Mouse (Mus musculus) kidney, embryonic 15.5 days (tissue): ENCODE measurements around the gene Cnn1. TPM values are rescaled to one million over a fixed set of nuclear protein-coding genes. Genes with fewer than 3 reads are reported as not detected.

ENCODE experiments used
- ATAC-seq: fragments of 200-750 bp; cut with Nextera tagmentation; replicated peaks from 2 replicates; pipeline ENCODE4 v1.8.0; 2017; ENCODE audit warnings: moderate TSS enrichment; ENCODE audit not compliant: low FRiP score
- H3K27ac ChIP-seq: fragments of 300-500 bp; sonication (generic); 2 replicates; pipeline ENCODE4 v1.5.1; 2015; ENCODE audit warnings: mild to moderate bottlenecking, inconsistent platforms
- H3K27me3 ChIP-seq: fragments of 300-500 bp; sonication (generic); 2 replicates; pipeline ENCODE4 v1.6.1; 2015; ENCODE audit warnings: inconsistent platforms
- H3K36me3 ChIP-seq: fragments of 300-500 bp; sonication (generic); 2 replicates; pipeline ENCODE4 v1.6.1; 2015; ENCODE audit warnings: inconsistent platforms
- H3K4me1 ChIP-seq: fragments of 300-500 bp; sonication (generic); 2 replicates; pipeline ENCODE4 v1.6.1; 2015; ENCODE audit warnings: inconsistent platforms
- H3K4me2 ChIP-seq: fragments of 300-500 bp; sonication (generic); 2 replicates; pipeline ENCODE4 v1.6.1; 2015; ENCODE audit warnings: moderate library complexity, mild to moderate bottlenecking, inconsistent platforms
- H3K4me3 ChIP-seq: fragments of 300-500 bp; sonication (generic); replicated peaks from 2 replicates; pipeline ENCODE4 v1.5.1; 2015; ENCODE audit warnings: mild to moderate bottlenecking, inconsistent platforms
- H3K9ac ChIP-seq: fragments of 300-500 bp; sonication (generic); 2 replicates; pipeline ENCODE4 v1.6.1; 2015; ENCODE audit warnings: mild to moderate bottlenecking, inconsistent platforms
- H3K9me3 ChIP-seq: fragments of 300-500 bp; sonication (generic); replicated peaks from 2 replicates; pipeline ENCODE4 v1.6.1; 2016; ENCODE audit warnings: inconsistent platforms
- WGBS: fragments of 180-500 bp; shearing (Covaris S2); methylation state at CpG from one replicate; pipeline ENCODE4 v1.1.7; 2015; ENCODE audit warnings: mixed read lengths; 5-methylcytosine and 5-hydroxymethylcytosine counted together
- polyA plus RNA-seq: library from polyadenylated mRNA; unstranded; fragments of >200 nt; fragmentation: Nextera tagmentation; extraction: Ambion mirVana; gene quantifications from 2 replicates; pipeline ENCODE4 v1.2.1, GENCODE M21; 2015

Cnn1 gene
- polyA plus RNA-seq, 1 experiment from 2014 or later: 40.8 TPM

DNA sequence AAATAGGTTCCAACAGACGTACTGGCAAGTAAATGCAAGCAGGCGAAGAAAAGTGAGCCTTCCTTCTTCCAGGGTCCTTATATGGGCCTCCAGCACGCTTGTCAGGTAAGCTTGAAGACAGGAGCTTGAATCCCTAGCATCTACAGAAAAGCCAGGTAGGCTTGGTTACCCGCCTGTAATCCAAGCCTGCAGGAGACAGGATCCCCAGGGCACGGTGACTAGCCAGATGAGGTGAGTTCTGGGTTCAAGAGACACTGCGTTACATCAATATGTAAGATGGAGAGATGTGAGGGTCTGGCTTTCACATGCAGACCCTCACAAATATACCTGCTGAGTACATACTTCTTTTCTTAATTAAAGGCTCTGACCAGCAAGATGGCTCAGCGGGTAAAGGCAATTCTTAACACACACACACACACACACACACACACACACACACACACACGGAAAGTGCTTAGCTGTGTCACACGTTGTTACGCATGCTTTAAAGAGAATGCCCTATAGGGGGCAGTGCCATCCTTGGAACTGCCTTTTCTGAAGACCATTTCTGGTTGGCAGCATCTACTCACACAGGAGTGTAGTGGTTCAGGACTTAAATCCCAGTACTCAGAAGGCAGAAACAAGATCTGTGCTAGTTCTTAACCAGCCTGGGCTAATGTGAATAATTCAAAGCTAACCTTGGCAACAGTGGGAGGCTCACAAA is 18.9 kb downstream of the Cnn1 start:
- WGBS: 43% methylated on average over 10 of the region's 10 CpGs
- 0 out of 2 replicates have a peak overlapping the region, but pooled peaks have one; percentile 84 for H3K9ac ChIP-seq
- no peak for ATAC-seq
- H3K4me2 ChIP-seq: peak overlapping the region; percentile 70
- H3K9me3 ChIP-seq: no peaks in the 10 kb centered on the region
- peak overlapping the region; percentile 82 for H3K4me3 ChIP-seq
- no peaks in the 10 kb centered on the region for H3K27me3 ChIP-seq
- peaks cover 11% of the 10 kb centered on the region for H3K36me3 ChIP-seq
- no peak overlapping the region for H3K27ac ChIP-seq
- peaks cover 16% of the 10 kb centered on the region for H3K4me1 ChIP-seq

DNA sequence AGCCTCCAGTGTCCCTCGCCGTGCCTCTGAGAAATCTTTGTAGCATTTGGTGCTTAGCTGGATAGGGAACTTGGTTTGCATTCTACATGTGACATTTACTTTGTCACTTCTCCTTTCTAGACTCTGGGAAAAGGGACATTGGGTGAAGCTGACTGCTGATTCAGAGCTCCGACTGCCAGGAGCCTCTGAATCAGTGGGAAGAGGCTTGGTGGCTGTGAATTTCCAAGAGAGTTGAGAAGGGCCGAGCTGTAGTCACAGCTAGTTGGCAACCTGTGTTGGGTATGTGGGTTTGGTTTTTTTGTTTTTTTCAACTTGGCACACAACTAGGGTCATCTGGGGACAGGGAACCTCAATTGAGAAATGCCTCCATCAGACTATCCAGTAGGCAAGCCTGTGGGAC is 20.5 kb downstream of the Cnn1 start:
- no peaks in the 10 kb centered on the region for H3K27me3 ChIP-seq
- H3K9me3 ChIP-seq: no peaks in the 10 kb centered on the region
- peaks cover 16% of the 10 kb centered on the region for H3K4me1 ChIP-seq
- no peak overlapping the region for H3K27ac ChIP-seq
- H3K36me3 ChIP-seq: no peaks in the 10 kb centered on the region
- WGBS: 88% methylated on average over 4 of the region's 4 CpGs
- no peak overlapping the region for H3K9ac ChIP-seq
- no peak for ATAC-seq
- H3K4me2 ChIP-seq: no peak overlapping the region
- H3K4me3 ChIP-seq: no peak overlapping the region

DNA sequence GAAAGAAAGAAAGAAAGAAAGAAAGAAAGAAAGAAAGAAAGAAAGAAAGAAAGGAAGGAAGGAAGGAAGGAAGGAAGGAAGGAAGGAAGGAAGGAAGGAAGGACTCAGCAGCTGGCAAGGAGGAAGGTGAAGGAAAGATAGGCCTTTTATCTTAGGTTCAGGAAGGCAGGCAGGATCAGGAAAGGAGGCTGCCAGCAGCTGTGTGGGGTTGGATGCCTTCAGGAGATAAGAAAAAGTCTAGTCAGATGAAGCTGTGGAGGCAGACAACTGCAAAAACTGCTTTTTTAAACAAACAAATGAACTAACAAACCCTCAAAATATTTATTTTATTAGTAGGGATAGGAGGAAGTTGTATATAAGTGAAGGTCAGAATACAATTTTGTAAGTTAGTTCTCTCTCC is 22.5 kb downstream of the Cnn1 start:
- H3K4me3 ChIP-seq: no peak overlapping the region
- ATAC-seq: no peak
- H3K4me1 ChIP-seq: peaks cover 6% of the 10 kb centered on the region
- H3K9ac ChIP-seq: no peak overlapping the region
- H3K9me3 ChIP-seq: no peaks in the 10 kb centered on the region
- H3K36me3 ChIP-seq: no peaks in the 10 kb centered on the region
- no peak overlapping the region for H3K27ac ChIP-seq
- no peak overlapping the region for H3K4me2 ChIP-seq
- H3K27me3 ChIP-seq: no peaks in the 10 kb centered on the region

DNA sequence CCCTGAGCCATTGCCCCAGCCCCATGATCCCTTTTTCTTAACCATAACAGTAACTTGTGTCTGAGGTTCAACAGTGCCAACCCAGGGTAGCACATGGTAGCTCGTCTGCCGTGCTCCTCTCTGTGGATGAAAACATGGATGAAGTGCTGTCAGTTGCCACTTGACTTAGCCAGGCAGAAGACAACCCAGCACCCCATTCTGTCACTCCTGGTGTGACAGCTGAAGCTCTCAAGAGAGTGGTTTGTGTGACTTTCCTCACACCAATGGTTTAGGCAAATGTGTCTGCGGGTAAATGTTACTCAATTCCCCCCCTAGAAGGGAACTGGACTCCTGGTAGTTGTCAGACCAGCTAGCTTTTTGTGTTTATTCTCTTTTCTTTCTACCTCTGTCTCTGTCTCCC is 23.0 kb downstream of the Cnn1 start:
- ATAC-seq: no peak
- no peaks in the 10 kb centered on the region for H3K36me3 ChIP-seq
- no peaks in the 10 kb centered on the region for H3K9me3 ChIP-seq
- no peak overlapping the region for H3K27ac ChIP-seq
- no peak overlapping the region for H3K9ac ChIP-seq
- H3K4me1 ChIP-seq: peaks cover 6% of the 10 kb centered on the region
- H3K4me3 ChIP-seq: no peak overlapping the region
- H3K27me3 ChIP-seq: no peaks in the 10 kb centered on the region
- WGBS: 79% methylated on average over 3 of the region's 3 CpGs
- H3K4me2 ChIP-seq: no peak overlapping the region

DNA sequence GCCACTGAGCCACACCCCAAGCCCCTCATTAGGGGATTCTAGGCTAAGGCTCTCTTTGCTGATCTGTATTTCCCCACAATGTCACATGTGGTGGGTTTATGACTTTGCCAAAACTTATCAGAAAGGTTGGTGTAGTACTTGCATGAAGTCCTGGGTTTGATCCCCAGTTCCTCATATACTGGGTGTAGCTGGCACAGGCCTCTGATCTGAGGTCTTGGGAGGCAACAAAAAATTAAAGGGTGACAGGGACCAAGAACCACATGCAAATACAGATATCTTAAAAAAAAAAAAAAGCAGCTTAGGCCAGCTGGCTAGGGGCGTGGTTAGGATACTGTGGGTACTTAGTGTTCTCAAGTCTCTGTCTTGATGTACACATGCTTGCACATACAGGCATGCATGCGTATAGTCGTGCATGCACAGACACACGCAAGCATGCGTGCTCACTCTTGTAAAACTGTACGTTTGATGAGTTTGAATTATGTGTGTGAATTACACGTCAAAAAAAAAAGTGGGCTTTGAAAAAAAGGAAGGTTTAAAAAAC is 24.1 kb downstream of the Cnn1 start:
- Histone ChIP-seq H3K9ac (no peak overlapping the region), H3K27ac (no peak overlapping the region), H3K36me3 (no peaks in the 10 kb centered on the region), H3K4me2 (no peak overlapping the region), H3K4me3 (no peak overlapping the region), H3K4me1 (no peaks in the 10 kb centered on the region), H3K27me3 (no peaks in the 10 kb centered on the region), H3K9me3 (no peaks in the 10 kb centered on the region)
- ATAC-seq: no peak
- WGBS: 84% methylated on average over 7 of the region's 7 CpGs

DNA sequence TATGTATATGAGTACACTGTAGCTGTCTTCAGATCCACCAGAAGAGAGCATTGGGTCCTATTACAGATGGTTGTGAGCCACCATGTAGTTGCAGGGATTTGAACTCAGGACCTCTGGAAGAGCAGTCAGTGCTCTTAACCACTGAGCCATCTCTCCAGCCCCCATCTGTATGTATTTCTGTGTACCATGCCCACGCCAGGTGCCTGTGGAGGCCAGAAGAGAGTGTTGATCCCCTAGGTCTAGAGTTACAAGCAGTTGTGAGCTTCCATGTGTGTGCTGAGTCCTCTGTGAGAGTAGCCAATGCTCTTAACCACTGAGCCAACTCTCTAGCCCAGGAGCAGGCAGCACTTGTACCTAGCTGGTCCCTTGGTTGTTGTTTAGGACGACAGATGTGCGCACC is 25.2 kb downstream of the Cnn1 start:
- Histone ChIP-seq H3K9me3 (no peaks in the 10 kb centered on the region), H3K4me1 (no peaks in the 10 kb centered on the region), H3K4me2 (no peak overlapping the region), H3K27me3 (no peaks in the 10 kb centered on the region), H3K36me3 (no peaks in the 10 kb centered on the region), H3K4me3 (no peak overlapping the region), H3K9ac (no peak overlapping the region), H3K27ac (no peak overlapping the region)
- WGBS: 87% methylated on average over 3 of the region's 3 CpGs
- ATAC-seq: no peak

DNA sequence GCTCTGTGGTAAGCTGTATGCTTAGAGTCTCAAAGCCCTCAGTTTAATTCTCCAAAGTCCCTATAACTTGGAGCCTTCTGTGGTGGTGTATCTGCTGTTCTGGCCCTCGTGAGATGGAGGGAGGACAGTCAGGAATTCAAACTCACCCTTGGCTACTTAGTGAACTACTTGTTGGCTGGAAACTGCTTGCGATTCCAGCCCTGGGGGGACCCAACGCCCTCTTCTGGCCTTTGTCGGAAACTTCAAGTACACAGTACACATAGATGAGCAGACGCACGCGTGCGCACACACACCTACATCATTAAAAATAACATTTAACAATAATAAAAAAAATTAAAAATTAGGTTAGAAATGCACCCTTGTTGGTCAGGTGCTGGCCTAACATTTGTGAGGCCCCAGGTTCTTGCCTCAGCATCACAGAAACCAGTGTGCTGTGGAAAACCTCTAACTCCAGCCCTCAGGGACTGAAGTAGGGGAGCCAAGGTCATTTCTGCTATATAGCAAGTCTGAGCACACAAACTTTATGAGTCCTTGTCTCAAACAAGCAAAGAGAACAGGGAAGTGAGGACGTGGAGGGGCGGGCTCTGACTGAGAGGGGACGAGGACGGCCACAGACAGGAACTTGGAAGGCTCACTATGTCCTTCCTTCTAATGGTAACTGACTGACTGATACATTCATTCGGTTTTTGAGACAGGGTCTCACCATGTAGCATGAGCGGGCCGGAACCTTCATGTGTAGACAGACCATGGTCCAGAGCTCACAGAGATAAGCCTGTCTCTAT is 26.4 kb downstream of the Cnn1 start:
- H3K36me3 ChIP-seq: no peaks in the 10 kb centered on the region
- no peak overlapping the region for H3K9ac ChIP-seq
- no peak for ATAC-seq
- no peaks in the 10 kb centered on the region for H3K27me3 ChIP-seq
- WGBS: 90% methylated on average over 15 of the region's 15 CpGs
- no peak overlapping the region for H3K27ac ChIP-seq
- H3K4me3 ChIP-seq: no peak overlapping the region
- H3K4me2 ChIP-seq: no peak overlapping the region
- H3K9me3 ChIP-seq: no peaks in the 10 kb centered on the region
- no peaks in the 10 kb centered on the region for H3K4me1 ChIP-seq

DNA sequence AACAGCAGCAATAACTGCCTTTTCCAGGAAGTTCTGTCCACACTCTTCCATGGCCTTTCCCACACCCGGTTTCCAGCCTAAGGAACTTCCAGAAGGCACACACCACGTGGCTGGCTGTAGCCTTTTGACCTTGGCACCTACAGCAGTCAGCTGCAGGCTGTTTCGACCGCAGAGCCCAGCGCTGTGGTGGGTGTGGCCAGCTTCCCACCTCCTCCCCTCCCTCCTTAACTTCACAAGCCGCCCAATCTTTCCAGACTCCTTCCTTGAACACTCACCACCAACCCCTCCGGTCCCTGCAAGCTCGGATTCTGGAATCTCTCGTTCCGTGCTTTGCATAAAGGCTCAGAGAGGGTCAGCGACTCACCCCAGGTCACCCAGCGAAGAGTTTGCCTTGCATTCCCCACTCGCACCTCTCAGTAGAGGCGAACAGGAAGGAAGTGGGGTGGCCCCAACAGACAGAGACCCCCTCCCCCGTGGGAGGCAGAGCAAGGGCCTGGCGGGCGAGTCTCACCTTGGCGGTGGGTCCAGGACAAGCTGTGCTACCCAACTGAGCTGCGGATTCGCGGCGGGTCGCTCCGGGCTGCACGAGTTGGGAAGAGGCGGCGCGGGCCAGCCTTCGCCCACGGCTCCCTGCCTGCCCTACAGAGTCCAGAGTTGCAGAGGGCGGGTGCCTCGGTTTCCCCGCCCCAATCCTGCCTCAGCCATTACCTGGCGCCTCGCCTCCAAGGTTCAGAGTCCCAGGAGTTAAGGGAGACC is 32.4 kb downstream of the Cnn1 start:
- H3K27ac ChIP-seq: no peak overlapping the region
- H3K4me3 ChIP-seq: peak overlapping the region; percentile 40
- peaks cover 16% of the 10 kb centered on the region for H3K27me3 ChIP-seq
- peaks cover 14% of the 10 kb centered on the region for H3K4me1 ChIP-seq
- peak overlapping the region; percentile 68 for H3K4me2 ChIP-seq
- H3K36me3 ChIP-seq: no peaks in the 10 kb centered on the region
- no peaks in the 10 kb centered on the region for H3K9me3 ChIP-seq
- peak; percentile 61 for ATAC-seq
- peak overlapping the region; percentile 23 for H3K9ac ChIP-seq
- WGBS: 1% methylated on average over 33 of the region's 35 CpGs

DNA sequence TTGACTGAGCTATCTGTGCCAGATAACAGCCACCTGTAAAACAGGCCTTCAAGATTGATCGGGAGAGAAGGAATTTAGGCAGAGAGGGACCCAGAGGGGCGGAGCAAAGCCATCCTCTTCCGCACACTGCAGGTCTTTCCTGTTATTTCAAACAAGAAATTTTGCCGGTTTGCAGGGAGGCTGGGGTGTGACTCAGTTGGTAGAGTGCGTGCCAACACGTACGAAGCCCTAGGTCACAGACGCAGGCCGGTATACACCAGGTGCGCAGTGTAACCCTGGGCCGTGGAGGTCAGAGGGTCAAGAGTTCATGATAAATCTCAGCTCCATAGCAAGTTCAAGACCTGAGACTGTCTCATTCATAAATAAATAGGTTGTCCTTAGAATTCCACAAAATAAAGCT is 33.2 kb downstream of the Cnn1 start:
- peaks cover 21% of the 10 kb centered on the region for H3K4me1 ChIP-seq
- peaks cover 20% of the 10 kb centered on the region for H3K27me3 ChIP-seq
- no peaks in the 10 kb centered on the region for H3K36me3 ChIP-seq
- ATAC-seq: no peak
- H3K9ac ChIP-seq: no peak overlapping the region; the same call in 1 of the 2 replicates
- no peak overlapping the region for H3K27ac ChIP-seq
- WGBS: 46% methylated on average over 11 of the region's 11 CpGs
- H3K9me3 ChIP-seq: no peaks in the 10 kb centered on the region
- H3K4me2 ChIP-seq: peak overlapping the region; percentile 68
- H3K4me3 ChIP-seq: peak overlapping the region; percentile 40; the same call in 1 of the 2 replicates

DNA sequence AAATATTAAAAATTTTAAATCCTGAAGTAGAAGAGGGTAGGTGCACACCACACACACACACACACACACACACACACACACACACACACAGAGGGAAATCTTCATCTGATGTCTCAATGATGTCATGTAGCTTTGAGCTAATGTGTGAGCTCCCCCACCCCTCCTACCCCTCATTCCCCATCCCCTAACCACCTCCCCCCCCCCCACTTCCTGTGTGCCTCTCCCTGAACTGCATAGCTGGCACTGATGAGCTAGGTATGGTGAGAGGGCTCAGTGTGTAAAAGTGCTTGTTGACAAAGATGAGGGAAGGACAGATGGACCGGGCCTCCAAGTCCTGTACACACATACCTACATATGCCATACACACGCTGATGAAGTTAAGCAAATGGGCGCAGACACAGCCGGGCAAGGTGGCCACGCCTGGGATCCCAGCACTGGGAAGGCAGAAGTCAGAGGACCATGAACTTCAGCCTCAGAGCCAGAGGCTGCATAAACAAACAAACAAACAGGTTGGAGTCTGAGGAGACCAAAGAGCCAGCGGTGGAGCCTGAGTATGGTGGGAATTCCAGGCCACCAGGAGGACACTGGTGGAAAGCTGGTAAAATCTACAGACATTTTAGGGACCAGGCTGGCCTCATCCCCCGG is 35.4 kb downstream of the Cnn1 start:
- ATAC-seq: no peak
- no peak overlapping the region for H3K27ac ChIP-seq
- no peak overlapping the region for H3K4me2 ChIP-seq
- 80% methylated on average over 7 of the region's 7 CpGs for WGBS
- no peak overlapping the region for H3K4me3 ChIP-seq
- no peak overlapping the region for H3K9ac ChIP-seq
- peaks cover 23% of the 10 kb centered on the region for H3K27me3 ChIP-seq
- H3K9me3 ChIP-seq: no peaks in the 10 kb centered on the region
- H3K4me1 ChIP-seq: peaks cover 25% of the 10 kb centered on the region
- H3K36me3 ChIP-seq: no peaks in the 10 kb centered on the region

DNA sequence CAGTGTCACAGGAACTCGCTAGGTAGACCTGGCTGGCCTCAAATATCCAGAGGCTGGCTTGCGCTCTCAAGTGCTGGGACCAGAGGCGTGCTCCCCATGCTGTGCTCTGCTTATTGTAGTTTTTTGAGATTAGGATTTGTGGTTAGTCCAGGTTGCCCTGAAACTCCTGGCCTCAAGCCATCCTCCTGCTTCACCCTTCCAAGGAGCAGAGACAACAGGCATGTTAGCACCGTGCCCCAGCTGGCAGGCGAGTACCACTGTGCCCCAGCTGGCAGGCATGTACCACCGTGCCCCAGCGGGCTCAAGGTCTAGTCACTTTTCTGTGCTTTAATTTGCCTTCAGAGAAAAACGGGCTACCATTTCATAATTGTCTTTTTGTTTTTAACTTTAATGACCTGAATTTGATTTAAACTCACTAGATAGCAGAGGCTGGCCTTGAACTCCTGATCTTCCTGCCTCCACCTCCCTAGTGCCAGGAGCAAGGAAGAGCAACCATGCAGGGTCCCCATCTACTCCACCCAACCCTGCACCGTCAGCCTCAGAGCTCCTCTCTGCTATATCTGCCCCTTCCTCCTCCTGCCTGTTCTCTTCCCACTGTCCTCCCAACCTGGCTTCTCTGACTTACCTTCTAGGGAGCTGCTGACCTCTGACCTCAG is 36.1 kb downstream of the Cnn1 start:
- Histone ChIP-seq H3K9ac (no peak overlapping the region), H3K4me1 (peaks cover 25% of the 10 kb centered on the region), H3K27ac (no peak overlapping the region), H3K4me2 (no peak overlapping the region), H3K4me3 (no peak overlapping the region), H3K27me3 (peaks cover 23% of the 10 kb centered on the region), H3K36me3 (no peaks in the 10 kb centered on the region), H3K9me3 (no peaks in the 10 kb centered on the region)
- 82% methylated on average over 9 of the region's 9 CpGs for WGBS
- ATAC-seq: no peak
